Mouse (Mus musculus) lung, postnatal 0 days (tissue): Measurements from ENCODE around the gene Wdr18.

Experiments
- CTCF ChIP-seq: IDR thresholded peaks from 2 replicates; pipeline ENCODE4 v1.5.1; 2016; ENCODE audit warnings: antibody characterized with exemption, mild to moderate bottlenecking
- EP300 ChIP-seq: IDR thresholded peaks from 2 replicates; pipeline ENCODE4 v1.6.1; 2016; ENCODE audit warnings: antibody characterized with exemption, mild to moderate bottlenecking, control low read depth

- TF ChIP-seq CTCF: no peak
- no peak for TF ChIP-seq EP300
These were observed 31.1 kb downstream of the Wdr18 start for GRCm38 (mm10) chr10:79991099-79991498.
